Mouse (Mus musculus) retina, postnatal 1 day (tissue): ENCODE results near the gene Strc.
"Not testable (repeated sequence)": the region's sequence is repeated elsewhere in the genome, so short reads cannot be mapped to it uniquely, and the experiment has no call there.

ENCODE experiments used
- DNase-seq: peaks from one replicate; pipeline ENCODE4 v3.0.0-alpha.2; 2012

Gene Strc

GRCm38 (mm10) chr2:121386961-121387575 lies at the start of gene Strc:
TSS of gene Strc (minus strand) at chr2:121387168.
- not testable (repeated sequence) for DNase-seq

- DNase-seq = peak; percentile 59
These were observed 47.9 kb upstream of the Strc start for GRCm38 (mm10) chr2:121434854-121435253.

GRCm38 (mm10) chr2:121425890-121426289 lies 38.9 kb upstream of the Strc start:
- DNase-seq = no peak

DNA sequence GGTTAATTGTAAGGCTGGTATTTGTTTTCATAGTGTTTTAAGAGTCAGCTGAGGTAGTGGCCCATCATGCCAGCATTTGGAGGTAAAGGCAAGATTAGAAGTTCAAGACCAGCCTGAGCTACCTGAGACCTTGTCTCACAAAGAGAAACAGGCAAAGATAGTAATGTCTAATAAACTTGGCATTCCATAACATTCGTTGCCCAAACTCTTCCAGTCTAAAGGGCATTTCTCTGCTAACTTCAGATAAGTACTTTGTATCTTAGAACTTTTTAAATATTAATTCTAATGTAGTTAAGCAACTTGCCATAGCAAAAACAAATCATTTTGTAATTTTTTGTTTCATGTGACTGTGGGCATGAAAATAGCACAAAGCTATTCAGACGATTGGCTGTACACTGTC lies 36.2 kb upstream of the Strc start:
- no peak for DNase-seq

GRCm38 (mm10) chr2:121418476-121418875 lies 31.5 kb upstream of the Strc start:
- DNase-seq = no peak

DNA sequence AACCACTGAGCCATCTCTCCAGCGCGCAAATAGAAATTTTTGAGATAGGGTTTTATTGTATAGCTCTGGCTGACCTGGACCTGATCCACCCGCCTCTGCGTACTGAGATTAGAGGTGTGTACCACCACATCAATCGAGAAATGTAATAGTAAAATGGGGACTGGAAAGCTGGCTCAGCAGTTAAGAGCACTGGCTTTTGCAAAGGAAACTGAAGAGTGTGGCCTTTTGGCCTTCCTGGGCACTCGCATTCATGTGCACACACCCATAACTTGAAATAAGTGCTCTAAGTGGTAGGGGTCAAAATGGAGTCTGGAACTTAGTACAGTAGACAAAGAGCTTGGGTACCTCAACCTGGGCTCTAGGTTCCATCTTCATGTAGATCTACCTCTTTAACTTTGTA lies 29.4 kb upstream of the Strc start:
- DNase-seq = no peak

- DNase-seq = no peak
These were observed 28.6 kb upstream of the Strc start for GRCm38 (mm10) chr2:121415591-121415990.

GRCm38 (mm10) chr2:121415103-121415502 lies 28.1 kb upstream of the Strc start:
- DNase-seq = no peak

- DNase-seq = no peak
These were observed 27.2 kb upstream of the Strc start for GRCm38 (mm10) chr2:121414139-121414685.

DNA sequence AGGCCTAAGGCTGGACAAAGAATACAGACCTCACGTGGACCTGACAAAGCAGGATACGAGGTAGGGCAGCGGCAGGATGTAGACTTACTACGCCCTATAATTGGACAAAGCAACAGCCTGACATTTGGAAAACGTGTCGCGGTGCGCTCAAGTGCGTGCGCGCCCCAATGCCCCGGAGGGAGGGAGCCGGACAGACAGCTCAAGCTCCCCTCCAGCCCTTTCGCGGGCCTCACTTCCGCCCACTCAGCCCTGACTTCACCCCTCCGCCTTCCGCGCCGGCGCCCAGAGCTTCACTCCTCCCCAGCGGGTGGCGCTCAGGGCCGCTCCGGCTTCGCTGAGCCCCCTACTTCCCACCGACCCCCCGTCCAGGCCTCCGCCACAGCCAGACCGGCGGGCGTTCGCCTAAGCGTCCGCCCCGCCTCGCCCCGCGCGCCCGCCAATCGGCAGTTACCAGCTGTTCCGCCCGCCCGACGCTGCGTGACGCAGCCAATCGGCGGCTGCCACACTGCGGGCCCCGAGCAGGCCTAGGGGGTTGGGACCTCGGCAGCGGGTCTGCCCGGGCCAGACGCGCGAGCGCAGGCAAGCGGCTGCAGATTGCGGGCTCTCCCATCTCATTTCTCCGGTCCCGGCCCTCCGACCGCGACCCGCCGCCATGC lies 26.5 kb upstream of the Strc start, which contains the start of the genes Pdia3 and Catsper2:
Gene Pdia3, plus strand, starts transcription at position 389 of the 656 bp plus-strand sequence.
Gene Catsper2, minus strand, starts transcription at position 406 of the 656 bp plus-strand sequence.
- DNase-seq = peak; percentile 99

DNA sequence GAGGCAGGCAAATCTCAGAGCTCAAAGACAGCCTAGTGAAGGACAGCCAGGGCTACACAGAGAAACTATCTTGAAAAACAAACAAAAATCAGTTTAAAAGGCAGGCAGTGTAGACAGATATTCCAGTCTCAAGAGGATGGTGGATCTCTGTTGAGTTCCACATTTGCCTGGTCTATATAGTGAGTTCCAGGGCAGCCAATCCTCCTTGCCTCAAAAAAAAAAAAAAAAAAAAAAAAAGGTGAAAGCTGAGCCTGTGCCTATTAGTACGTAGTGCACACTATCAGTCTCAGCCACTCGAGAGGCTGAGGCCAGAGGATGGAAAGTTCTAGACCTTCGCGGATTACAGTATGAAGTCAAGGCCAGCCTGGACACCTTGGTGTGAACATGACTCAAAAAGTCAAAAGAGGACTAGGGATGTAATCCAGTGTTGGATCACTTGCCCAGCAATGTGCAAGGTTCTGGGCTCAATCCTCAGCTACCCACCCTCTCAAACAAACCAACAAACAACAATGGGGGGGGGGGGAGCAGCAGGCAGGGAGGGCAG lies 25.9 kb upstream of the Strc start:
- DNase-seq = no peak

DNA sequence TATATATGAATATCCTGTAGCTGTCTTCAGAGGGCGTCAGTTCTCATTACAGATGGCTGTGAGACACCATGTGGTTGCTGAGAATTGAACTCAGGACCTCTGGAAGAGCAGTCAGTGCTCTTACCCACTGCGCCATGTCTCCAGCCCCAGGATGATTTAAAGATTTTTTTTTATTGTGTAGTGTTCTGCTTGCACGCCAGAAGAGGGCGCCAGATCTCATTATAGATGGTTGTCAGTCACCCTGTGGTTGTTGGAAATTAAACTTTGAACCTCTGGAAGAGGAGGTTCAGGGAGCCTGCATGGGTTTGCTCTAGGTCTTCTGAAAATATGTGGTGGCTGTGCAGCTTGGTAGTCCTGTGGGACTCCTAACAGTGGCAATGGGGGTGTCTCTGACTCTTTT lies 21.2 kb upstream of the Strc start:
- DNase-seq = peak; percentile 57

GRCm38 (mm10) chr2:121403296-121403695 lies 16.3 kb upstream of the Strc start:
- DNase-seq = no peak

DNA sequence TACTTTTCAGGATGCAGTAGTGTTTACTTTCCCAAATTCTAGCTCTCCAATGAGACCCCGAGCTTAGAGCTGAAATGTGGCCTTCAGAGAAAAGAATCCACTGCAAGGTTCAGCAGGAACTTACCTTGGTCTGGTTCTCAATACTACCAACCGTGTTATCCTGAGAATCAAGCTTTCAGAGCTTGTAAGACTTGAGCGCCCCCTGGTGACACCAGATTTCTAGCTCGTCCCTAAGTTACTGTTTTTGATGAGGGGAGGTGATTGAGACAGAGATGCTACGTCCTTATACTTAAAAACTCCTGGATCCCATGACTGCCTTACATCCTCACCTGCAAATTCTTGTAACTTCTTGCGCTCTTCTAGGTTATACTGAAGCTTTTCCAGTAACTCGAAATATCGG lies 9.7 kb upstream of the Strc start:
- DNase-seq = peak; percentile 87

DNA sequence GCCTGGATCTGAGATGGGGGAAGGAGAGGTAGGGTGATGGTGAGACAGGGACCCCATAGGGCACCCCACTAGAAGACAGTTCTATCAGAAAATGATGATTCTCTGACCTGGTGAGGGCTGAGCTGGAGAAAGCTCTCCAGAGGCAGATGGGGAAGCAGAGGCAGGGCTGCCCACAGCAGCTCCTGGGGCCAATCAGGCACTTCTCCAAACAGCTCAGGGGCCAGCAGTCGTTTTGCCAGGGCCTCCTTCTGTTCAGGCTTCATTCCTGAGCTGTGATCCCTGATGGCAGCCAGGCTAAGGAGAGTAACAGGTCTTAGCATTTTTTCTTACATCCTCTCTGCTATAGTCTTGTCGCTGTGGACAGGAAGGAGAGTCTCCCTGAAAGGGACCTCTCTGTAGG lies 12.2 kb downstream of the Strc start:
- no peak for DNase-seq

GRCm38 (mm10) chr2:121372266-121372665 lies 14.7 kb downstream of the Strc start:
- DNase-seq = no peak

GRCm38 (mm10) chr2:121370921-121371320 lies 16.0 kb downstream of the Strc start:
- no peak for DNase-seq

DNA sequence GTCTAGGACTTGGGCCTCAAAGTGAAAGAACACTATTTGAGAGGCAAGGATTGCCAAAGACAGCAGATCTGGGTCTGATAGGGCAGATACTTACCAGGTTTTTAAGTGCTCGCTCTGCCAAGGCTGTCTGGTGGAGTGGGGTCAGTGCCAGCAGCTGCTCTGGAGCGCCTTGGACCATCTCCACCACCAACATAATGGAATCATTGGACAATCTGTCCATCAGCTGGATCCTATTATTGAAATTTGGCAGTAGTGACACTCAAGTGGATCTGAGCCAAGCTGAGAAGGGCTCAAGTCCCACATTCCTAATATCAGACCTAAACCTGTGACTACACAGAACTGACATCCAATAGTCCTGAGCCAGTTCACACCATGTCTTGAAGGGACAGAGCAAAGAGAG lies 18.1 kb downstream of the Strc start:
- DNase-seq = no peak

GRCm38 (mm10) chr2:121363656-121364055 lies 23.3 kb downstream of the Strc start:
- DNase-seq = no peak

GRCm38 (mm10) chr2:121359461-121359860 lies 27.5 kb downstream of the Strc start:
- peak; percentile 21 for DNase-seq

- DNase-seq = peak; percentile 66
These were observed 28.6 kb downstream of the Strc start for GRCm38 (mm10) chr2:121358381-121358780.

- DNase-seq = no peak
These were observed 29.0 kb downstream of the Strc start for GRCm38 (mm10) chr2:121357961-121358360.

- DNase-seq = no peak
These were observed 29.5 kb downstream of the Strc start, which contains the start of gene Ckmt1 for GRCm38 (mm10) chr2:121357494-121357893. TSS of gene Ckmt1 (plus strand) at chr2:121357714.
